Mouse (Mus musculus) hindbrain, embryonic 11.5 days (tissue): ENCODE data around the gene Rpa2. TPM values are rescaled to one million over a fixed set of nuclear protein-coding genes. Genes with fewer than 3 reads are reported as not detected.
A peak's percentile ranks its signal among the peaks of the same experiment; 100 is the strongest.

Experiments used
- ATAC-seq: fragments of 200-750 bp; cut with Nextera tagmentation; 2 replicates; pipeline ENCODE4 v1.8.0; 2017; ENCODE audit warnings: mild to moderate bottlenecking, moderate TSS enrichment, moderate library complexity; ENCODE audit not compliant: low FRiP score
- DNase-seq: peaks from one replicate; pipeline ENCODE4 v3.0.0-alpha.2; 2015; ENCODE audit warnings: low spot score
- H3K27ac ChIP-seq: fragments of 300-500 bp; sonication (generic); 2 replicates; pipeline ENCODE4 v1.5.1; 2014; ENCODE audit warnings: mild to moderate bottlenecking, low read depth, low read length
- H3K27me3 ChIP-seq: fragments of 300-500 bp; sonication (generic); 2 replicates; pipeline ENCODE4 v1.6.1; 2014; ENCODE audit warnings: mild to moderate bottlenecking, low read length, moderate library complexity, mixed read lengths; ENCODE audit not compliant: control insufficient read depth, insufficient read depth
- H3K36me3 ChIP-seq: fragments of 300-500 bp; sonication (generic); 2 replicates; pipeline ENCODE4 v1.6.1; 2014; ENCODE audit warnings: mild to moderate bottlenecking, low read length, moderate library complexity, mixed read lengths; ENCODE audit not compliant: control insufficient read depth, insufficient read depth
- H3K4me1 ChIP-seq: fragments of 300-500 bp; sonication (generic); replicated peaks from 2 replicates; pipeline ENCODE4 v1.6.1; 2014; ENCODE audit warnings: low read length, mixed read lengths; ENCODE audit not compliant: control insufficient read depth, insufficient read depth
- H3K4me2 ChIP-seq: fragments of 300-500 bp; sonication (generic); replicated peaks from 2 replicates; pipeline ENCODE4 v1.6.1; 2014; ENCODE audit warnings: mild to moderate bottlenecking, low read depth, low read length
- H3K4me3 ChIP-seq: fragments of 300-500 bp; sonication (generic); 2 replicates; pipeline ENCODE4 v1.5.1; 2014; ENCODE audit warnings: low read depth, low read length
- H3K9ac ChIP-seq: fragments of 300-500 bp; sonication (generic); 2 replicates; pipeline ENCODE4 v1.6.1; 2014; ENCODE audit warnings: low read depth, low read length
- H3K9me3 ChIP-seq: fragments of 300-500 bp; sonication (generic); 2 replicates; pipeline ENCODE4 v1.6.1; 2016; ENCODE audit warnings: low read length; ENCODE audit not compliant: control insufficient read depth
- WGBS: fragments of 180-500 bp; shearing (Covaris S2); extraction: QIAGEN DNeasy Blood & Tissue Kit; methylation state at CpG from one replicate; pipeline ENCODE4 v1.1.7; 2014; 5-methylcytosine and 5-hydroxymethylcytosine counted together
- polyA plus RNA-seq: library from polyadenylated mRNA; unstranded; fragments of >200 nt; fragmentation: Nextera tagmentation; extraction: Ambion mirVana; gene quantifications from 2 replicates; pipeline ENCODE4 v1.2.1, GENCODE M21; 2014

Rpa2 gene
- polyA plus RNA-seq, 1 experiment from 2014 or later, result 121 TPM

DNA sequence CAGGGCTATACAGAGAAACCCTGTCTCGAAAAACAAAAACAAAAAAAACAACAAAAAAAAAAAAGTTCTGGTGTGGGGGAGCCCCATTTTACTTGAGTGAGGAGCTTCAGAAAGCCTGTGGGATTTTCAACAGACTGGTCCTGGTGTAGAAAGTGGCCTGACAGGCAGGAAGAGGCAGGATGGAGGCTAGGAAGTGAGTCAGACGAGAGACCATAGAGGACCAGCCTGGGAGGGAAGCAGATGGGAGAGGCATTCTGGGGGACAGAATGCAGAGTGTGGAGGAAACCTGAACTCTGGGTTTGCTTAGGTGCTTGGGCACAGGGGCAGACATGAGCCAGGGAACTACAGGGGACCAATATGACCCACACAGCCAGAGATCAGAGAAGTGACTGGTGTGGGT lies 48.7 kb downstream of the Rpa2 start:
- DNase-seq, result no peak
- Histone ChIP-seq H3K9ac (no peak overlapping the region), H3K9me3 (no peaks in the 10 kb centered on the region), H3K4me2 (no peak overlapping the region), H3K4me1 (no peaks in the 10 kb centered on the region), H3K36me3 (no peaks in the 10 kb centered on the region), H3K27ac (no peak overlapping the region), H3K27me3 (no peaks in the 10 kb centered on the region), H3K4me3 (no peak overlapping the region)
- WGBS, result 71% methylated on average over 2 of the region's 2 CpGs
- no peak for ATAC-seq

DNA sequence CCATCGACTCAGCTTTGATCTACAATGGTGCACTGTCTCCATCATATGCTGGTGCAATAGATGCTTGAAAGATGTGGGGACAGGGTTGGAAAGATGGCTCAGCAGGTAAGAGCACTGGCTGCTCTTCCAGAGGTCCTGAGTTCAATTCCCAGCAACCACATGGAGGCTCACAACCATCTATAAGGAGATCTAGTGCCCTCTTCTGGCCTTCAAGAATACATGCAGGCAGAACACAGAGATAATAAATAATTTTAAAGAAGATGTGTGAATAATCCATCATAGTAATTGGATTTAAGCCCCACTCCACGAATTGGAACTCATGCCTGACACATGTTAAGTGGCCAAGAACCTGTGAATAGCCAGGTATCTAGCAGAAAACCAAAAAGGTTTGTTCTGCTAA lies 50.3 kb downstream of the Rpa2 start:
- H3K27me3 ChIP-seq, result no peaks in the 10 kb centered on the region
- 47% methylated on average over 2 of the region's 2 CpGs for WGBS
- no peak overlapping the region for H3K4me2 ChIP-seq
- DNase-seq (no peak), ATAC-seq (no peak)
- no peak overlapping the region for H3K9ac ChIP-seq
- no peak overlapping the region for H3K27ac ChIP-seq
- H3K36me3 ChIP-seq, result no peaks in the 10 kb centered on the region
- H3K4me3 ChIP-seq, result no peak overlapping the region
- no peaks in the 10 kb centered on the region for H3K9me3 ChIP-seq
- no peaks in the 10 kb centered on the region for H3K4me1 ChIP-seq

DNA sequence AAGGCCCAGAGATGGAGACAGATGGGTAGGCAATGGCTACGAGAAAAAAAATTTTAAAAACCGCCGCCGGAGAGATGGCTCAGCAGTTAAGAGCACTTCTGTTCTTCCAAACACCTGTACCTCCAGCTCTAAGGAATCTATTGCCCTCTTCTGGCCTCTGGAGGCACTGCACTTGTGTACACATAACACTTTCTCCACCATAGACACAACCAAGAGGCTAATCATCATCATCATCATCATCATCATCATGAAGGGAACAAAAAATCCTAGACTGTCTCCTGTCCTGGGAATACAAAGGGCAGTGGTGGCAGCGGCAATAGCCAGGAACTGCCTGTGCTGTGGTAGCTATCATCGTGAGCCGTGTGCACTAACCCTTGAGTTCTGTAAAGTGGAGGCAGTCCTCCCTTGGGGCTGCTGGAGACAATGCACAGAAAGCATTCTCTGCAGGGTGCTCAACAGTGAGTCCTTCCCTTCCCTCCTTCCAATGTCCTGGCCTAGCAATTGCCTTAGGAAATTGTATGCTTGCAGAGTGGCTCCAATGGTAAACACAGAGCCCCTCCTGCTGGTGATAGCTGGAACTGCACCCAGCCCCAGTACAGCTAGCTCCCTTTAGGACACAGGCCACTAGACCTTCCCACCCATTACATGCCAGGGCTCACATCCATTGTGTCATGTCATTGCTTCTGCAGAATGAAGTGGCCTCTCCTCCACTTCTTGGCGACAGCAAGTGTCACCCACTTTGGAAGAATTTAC lies 55.7 kb downstream of the Rpa2 start:
- WGBS, result 71% methylated on average over 8 of the region's 8 CpGs
- H3K9me3 ChIP-seq, result no peaks in the 10 kb centered on the region
- no peak overlapping the region for H3K9ac ChIP-seq
- no peaks in the 10 kb centered on the region for H3K4me1 ChIP-seq
- no peak overlapping the region for H3K4me3 ChIP-seq
- no peaks in the 10 kb centered on the region for H3K27me3 ChIP-seq
- ATAC-seq (no peak), DNase-seq (peak; percentile 74)
- H3K27ac ChIP-seq, result no peak overlapping the region
- H3K36me3 ChIP-seq, result peaks cover 17% of the 10 kb centered on the region
- H3K4me2 ChIP-seq, result no peak overlapping the region

Other genes with a start within 250 kb of the Rpa2 start
- gene Atpif1, start 234.7 kb upstream of the Rpa2 start, polyA plus RNA-seq, result 1,169 and 1,193 TPM in 2 replicates
- gene Dnajc8, start 232.8 kb upstream of the Rpa2 start, polyA plus RNA-seq, result 194 and 212 TPM in 2 replicates
- 0.37 and 0.43 TPM in 2 replicates for gene Ptafr, start 204.3 kb upstream of the Rpa2 start, polyA plus RNA-seq
- gene Eya3, start 129.3 kb upstream of the Rpa2 start, polyA plus RNA-seq, result 21.9 and 34.1 TPM in 2 replicates
- gene Xkr8, start 35.8 kb upstream of the Rpa2 start, polyA plus RNA-seq, result 3.7 and 4.1 TPM in 2 replicates
- 1.7 and 1.8 TPM in 2 replicates for gene Smpdl3b, start 11.1 kb upstream of the Rpa2 start, polyA plus RNA-seq
- gene Themis2, start 28.1 kb downstream of the Rpa2 start, polyA plus RNA-seq, result 0.67 and 0.69 TPM in 2 replicates
- 87.2 and 114 TPM in 2 replicates for gene Ppp1r8, start 74.8 kb downstream of the Rpa2 start, polyA plus RNA-seq
- 105 and 106 TPM in 2 replicates for gene Stx12, start 116.2 kb downstream of the Rpa2 start, polyA plus RNA-seq
- gene Fam76a, start 154.2 kb downstream of the Rpa2 start, polyA plus RNA-seq, result 29.7 and 31.9 TPM in 2 replicates
- 0.08 and 0.34 TPM in 2 replicates for gene Fgr, start 205.8 kb downstream of the Rpa2 start, polyA plus RNA-seq
- gene Ahdc1, start 242.9 kb downstream of the Rpa2 start, polyA plus RNA-seq, result 6.8 and 9.0 TPM in 2 replicates